Mouse (Mus musculus) embryonic facial prominence, embryonic 14.5 days (tissue): Measurements from ENCODE around the gene Adat1. TPM values are rescaled to one million over a fixed set of nuclear protein-coding genes. Genes with fewer than 3 reads are reported as not detected.

Experiments used
- ATAC-seq: fragments of 200-750 bp; cut with Nextera tagmentation; 2 replicates; pipeline ENCODE4 v1.8.0; 2017; ENCODE audit warnings: low read depth, moderate number of reproducible peaks, moderate TSS enrichment
- DNase-seq: peaks from one replicate; pipeline ENCODE4 v3.0.0-alpha.2; 2015; ENCODE audit warnings: low spot score
- H3K27ac ChIP-seq: fragments of 300-500 bp; sonication (generic); replicated peaks from 2 replicates; pipeline ENCODE4 v1.5.1; 2014; ENCODE audit warnings: low read depth, mild to moderate bottlenecking, low read length, moderate library complexity
- H3K27me3 ChIP-seq: fragments of 300-500 bp; sonication (generic); replicated peaks from 2 replicates; pipeline ENCODE4 v1.6.1; 2014; ENCODE audit warnings: low read length; ENCODE audit not compliant: control insufficient read depth, insufficient read depth
- H3K36me3 ChIP-seq: fragments of 300-500 bp; sonication (generic); 2 replicates; pipeline ENCODE4 v1.6.1; 2014; ENCODE audit warnings: low read length, mixed read lengths; ENCODE audit not compliant: control insufficient read depth, insufficient read depth
- H3K4me1 ChIP-seq: fragments of 300-500 bp; sonication (generic); 2 replicates; pipeline ENCODE4 v1.6.1; 2014; ENCODE audit warnings: antibody characterized with exemption, low read length; ENCODE audit not compliant: control insufficient read depth, insufficient read depth
- H3K4me2 ChIP-seq: fragments of 300-500 bp; sonication (generic); 2 replicates; pipeline ENCODE4 v1.6.1; 2014; ENCODE audit warnings: low read depth, mild to moderate bottlenecking, low read length, moderate library complexity, mixed read lengths
- H3K4me3 ChIP-seq: fragments of 300-500 bp; sonication (generic); 2 replicates; pipeline ENCODE4 v1.5.1; 2014; ENCODE audit warnings: low read depth, mild to moderate bottlenecking, low read length
- H3K9ac ChIP-seq: fragments of 300-500 bp; sonication (generic); 2 replicates; pipeline ENCODE4 v1.6.1; 2014; ENCODE audit warnings: low read depth, mild to moderate bottlenecking, low read length, moderate library complexity, mixed read lengths
- H3K9me3 ChIP-seq: fragments of 300-500 bp; sonication (generic); 2 replicates; pipeline ENCODE4 v1.6.1; 2016; ENCODE audit warnings: low read length; ENCODE audit not compliant: control insufficient read depth
- WGBS: fragments of 180-500 bp; shearing (Covaris S2); extraction: QIAGEN DNeasy Blood & Tissue Kit; methylation state at CpG from one replicate; pipeline ENCODE4 v1.1.7; 2014; 5-methylcytosine and 5-hydroxymethylcytosine counted together
- polyA plus RNA-seq: library from polyadenylated mRNA; unstranded; fragments of >200 nt; fragmentation: Nextera tagmentation; extraction: Ambion mirVana; gene quantifications from 2 replicates; pipeline ENCODE4 v1.2.1, GENCODE M21; 2014

The Adat1 gene
- polyA plus RNA-seq, result 4.9 and 6.4 TPM in 2 replicates

DNA sequence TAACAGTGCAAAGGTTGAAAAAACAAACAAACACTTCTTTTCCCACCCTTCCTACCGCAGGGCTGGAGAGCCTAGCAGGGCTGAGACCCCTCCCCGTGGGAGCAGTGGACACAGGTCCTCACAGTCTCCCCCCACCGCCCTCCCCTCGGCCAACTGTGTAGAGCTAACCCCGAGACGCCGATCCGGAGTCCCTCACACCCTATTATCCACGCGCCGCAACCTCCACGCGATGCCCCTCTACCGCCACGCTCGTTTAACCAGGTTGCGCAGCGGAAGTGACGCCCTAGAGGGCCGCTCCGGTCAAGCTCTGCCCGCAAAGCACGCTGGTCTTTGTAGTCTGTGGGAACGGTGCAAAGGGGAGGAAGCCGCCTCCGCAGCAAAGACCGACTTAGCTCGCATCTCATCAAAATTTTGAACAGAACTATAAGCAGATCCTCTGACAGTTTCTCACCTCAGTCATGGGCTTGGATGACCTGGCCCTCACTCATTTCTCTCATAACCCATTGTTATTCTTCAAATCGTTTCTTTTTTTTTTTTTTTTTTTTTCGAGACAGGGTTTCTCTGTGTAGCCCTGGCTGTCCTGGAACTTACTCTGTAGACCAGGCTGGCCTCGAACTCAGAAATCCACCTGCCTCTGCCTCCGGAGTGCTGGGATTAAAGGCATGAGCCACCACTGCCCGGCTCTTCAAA is at the start of gene Adat1:
Adat1 (minus strand) TSS at position 290 of the 690 bp plus-strand sequence.
- 4% methylated on average over 32 of the region's 33 CpGs for WGBS

DNA sequence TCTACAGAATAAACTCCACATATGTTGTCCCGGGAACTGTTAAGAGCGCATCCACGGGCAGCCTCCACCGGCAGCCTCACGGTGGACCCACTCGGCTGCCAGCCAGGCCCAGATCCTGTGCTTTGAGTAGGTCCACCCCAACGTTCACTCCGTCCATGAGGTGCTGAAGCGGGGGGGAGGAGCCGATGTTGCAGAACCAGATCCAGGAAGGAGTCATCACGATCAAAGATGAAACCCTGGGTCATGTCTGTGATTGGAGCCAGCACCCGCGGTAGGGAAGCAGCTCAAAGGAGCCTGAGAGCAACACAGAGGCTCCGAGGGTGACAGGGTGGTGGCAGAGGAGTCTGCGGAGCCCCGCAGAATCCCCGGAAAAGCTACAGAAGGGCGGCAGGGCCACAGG is 45.4 kb upstream of the Adat1 start:
- H3K9me3 ChIP-seq, result no peaks in the 10 kb centered on the region
- H3K27me3 ChIP-seq, result no peaks in the 10 kb centered on the region
- H3K4me2 ChIP-seq, result no peak overlapping the region
- no peak for ATAC-seq
- no peaks in the 10 kb centered on the region for H3K36me3 ChIP-seq
- no peaks in the 10 kb centered on the region for H3K4me1 ChIP-seq
- no peak overlapping the region for H3K27ac ChIP-seq
- WGBS, result 76% methylated on average over 18 of the region's 18 CpGs
- no peak for DNase-seq
- no peak overlapping the region for H3K4me3 ChIP-seq
- H3K9ac ChIP-seq, result no peak overlapping the region

More for the DNA sequence above, at the start of gene Adat1:
- Histone ChIP-seq H3K4me2 (peak within 1 kb of the TSS; percentile 65), H3K27ac (0 out of 2 replicates have a peak within 1 kb of the TSS, but pooled peaks have one; percentile 11), H3K9me3 (no peaks in the 10 kb centered on the region), H3K36me3 (peaks cover 64% of the 10 kb centered on the region), H3K4me3 (peak within 1 kb of the TSS; percentile 76), H3K27me3 (no peaks in the 10 kb centered on the region), H3K9ac (peak within 1 kb of the TSS; percentile 87), H3K4me1 (no peaks in the 10 kb centered on the region)
- DNase-seq (peak; percentile 96), ATAC-seq (peak; percentile 97)

DNA sequence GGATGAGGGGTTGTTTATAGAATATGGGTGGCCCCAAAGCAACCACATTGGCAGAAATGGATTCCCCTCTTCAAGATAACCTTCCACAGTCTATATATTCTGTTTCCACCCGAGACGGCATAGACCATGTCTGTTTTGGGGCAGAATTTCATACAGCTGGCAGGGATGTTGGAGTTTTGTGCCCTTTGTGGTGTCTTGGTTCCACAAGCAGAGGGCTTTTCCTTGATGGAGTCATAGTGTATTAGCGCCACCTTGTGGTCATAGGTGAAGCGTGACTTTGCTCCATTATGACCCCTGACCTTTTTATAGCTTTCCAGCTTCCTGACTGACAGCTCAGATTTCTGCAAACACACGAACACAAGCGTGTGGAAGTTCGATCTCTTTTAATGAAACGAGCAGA is 42.5 kb upstream of the Adat1 start:
- ATAC-seq, result peak; percentile 68
- Histone ChIP-seq H3K27me3 (no peaks in the 10 kb centered on the region), H3K27ac (no peak overlapping the region), H3K9ac (no peak overlapping the region), H3K4me1 (no peaks in the 10 kb centered on the region), H3K9me3 (no peaks in the 10 kb centered on the region), H3K4me2 (no peak overlapping the region), H3K4me3 (no peak overlapping the region), H3K36me3 (no peaks in the 10 kb centered on the region)
- DNase-seq, result peak; percentile 78
- 7% methylated on average over 8 of the region's 8 CpGs for WGBS

DNA sequence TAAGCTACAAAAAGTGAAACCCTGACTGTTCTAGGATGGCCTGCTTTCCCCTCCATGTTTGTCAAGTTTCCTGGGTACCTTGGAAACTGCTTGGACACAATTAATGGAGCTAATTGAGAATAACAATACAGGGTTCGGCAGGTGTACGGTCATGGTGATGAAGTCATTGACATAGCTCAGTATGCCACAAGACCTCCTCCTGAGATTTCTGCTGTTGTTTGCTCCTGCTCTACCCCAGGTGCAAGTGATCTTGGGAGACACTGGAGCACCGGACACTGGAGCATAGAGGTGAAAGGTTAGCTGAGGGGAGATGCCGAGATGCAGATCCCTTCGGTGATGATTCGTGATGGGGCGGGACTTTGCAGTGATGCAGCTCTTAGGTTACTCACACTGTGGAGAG is 41.0 kb upstream of the Adat1 start:
- no peak overlapping the region for H3K4me3 ChIP-seq
- ATAC-seq (0 out of 2 replicates have a peak, but pooled peaks have one; percentile 15), DNase-seq (no peak)
- H3K9ac ChIP-seq, result no peak overlapping the region
- H3K27me3 ChIP-seq, result no peaks in the 10 kb centered on the region
- no peaks in the 10 kb centered on the region for H3K36me3 ChIP-seq
- no peak overlapping the region for H3K4me2 ChIP-seq
- H3K27ac ChIP-seq, result no peak overlapping the region
- no peaks in the 10 kb centered on the region for H3K9me3 ChIP-seq
- WGBS, result 37% methylated on average over 7 of the region's 7 CpGs
- H3K4me1 ChIP-seq, result no peaks in the 10 kb centered on the region

DNA sequence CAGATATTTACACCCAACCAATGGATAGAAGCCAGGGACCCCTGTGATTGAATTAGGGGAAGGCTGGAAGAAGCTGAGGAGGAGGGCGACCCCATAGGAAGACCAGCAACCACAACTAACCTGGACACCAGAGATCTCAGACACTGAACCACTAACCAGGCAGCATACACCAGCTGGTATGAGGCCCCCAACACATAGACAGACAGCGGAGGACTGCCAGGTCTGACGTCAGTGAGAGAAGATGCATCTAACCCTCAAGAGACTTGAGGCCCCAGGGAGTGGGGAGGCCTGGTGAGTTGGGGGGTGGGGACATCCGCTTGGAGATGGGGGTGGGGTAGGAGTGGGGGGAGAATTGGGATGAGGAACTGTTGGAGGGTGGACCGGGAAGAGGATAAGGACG is 38.6 kb upstream of the Adat1 start:
- no peak overlapping the region for H3K4me2 ChIP-seq
- no peaks in the 10 kb centered on the region for H3K4me1 ChIP-seq
- H3K9me3 ChIP-seq, result no peaks in the 10 kb centered on the region
- no peak overlapping the region for H3K4me3 ChIP-seq
- 43% methylated on average over 6 of the region's 6 CpGs for WGBS
- ATAC-seq (no peak), DNase-seq (no peak)
- no peak overlapping the region for H3K9ac ChIP-seq
- H3K36me3 ChIP-seq, result no peaks in the 10 kb centered on the region
- no peaks in the 10 kb centered on the region for H3K27me3 ChIP-seq
- H3K27ac ChIP-seq, result no peak overlapping the region

DNA sequence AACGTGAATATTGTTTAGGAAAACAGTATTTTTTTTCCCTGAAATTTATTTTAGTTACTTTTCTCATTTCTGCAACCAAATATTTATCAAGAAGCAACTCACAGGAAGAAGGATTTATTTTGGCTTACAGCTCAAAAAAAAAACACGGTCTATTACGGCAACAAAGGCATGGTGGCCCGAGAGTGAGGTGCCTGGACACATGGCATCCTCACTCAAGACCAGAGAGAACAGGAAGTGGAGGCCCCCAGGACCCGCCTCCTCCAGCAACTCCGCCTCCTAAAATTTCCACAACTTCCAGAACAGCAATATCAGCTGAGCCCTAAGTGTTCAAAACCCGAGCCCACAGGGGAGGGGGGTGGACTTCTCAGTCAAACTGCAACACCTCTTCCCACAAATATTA is 37.4 kb upstream of the Adat1 start:
- Histone ChIP-seq H3K4me1 (no peaks in the 10 kb centered on the region), H3K27ac (no peak overlapping the region), H3K27me3 (no peaks in the 10 kb centered on the region), H3K4me3 (no peak overlapping the region), H3K4me2 (no peak overlapping the region), H3K9me3 (no peaks in the 10 kb centered on the region), H3K9ac (no peak overlapping the region), H3K36me3 (no peaks in the 10 kb centered on the region)
- ATAC-seq (no peak), DNase-seq (no peak)
- WGBS, result 89% methylated on average over 7 of the region's 7 CpGs

DNA sequence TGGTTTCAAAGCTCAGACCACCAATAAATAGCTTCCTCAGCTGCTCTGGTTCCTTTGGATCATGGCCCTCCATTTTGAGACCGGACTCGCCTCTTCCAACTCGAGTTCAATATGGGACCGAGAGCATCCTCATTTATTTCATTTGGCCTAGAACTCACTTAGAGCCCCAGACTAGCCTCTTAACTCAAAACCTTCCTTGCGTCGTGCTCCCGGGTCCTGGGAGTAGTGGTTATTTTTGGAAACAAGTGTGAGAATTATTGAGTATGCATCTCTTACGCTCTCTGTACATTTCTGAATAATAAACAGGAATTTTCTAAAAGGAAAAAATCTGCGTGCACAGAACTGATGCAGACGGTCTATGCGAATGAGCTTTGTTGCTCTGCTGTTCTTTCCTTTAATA is 22.8 kb upstream of the Adat1 start, which contains the start of gene Gm6793:
Gm6793 (minus strand) TSS at position 101 of the 400 bp plus-strand sequence.
- DNase-seq (no peak), ATAC-seq (no peak)
- H3K36me3 ChIP-seq, result peaks cover 36% of the 10 kb centered on the region
- no peak within 1 kb of the TSS for H3K4me3 ChIP-seq
- no peak within 1 kb of the TSS for H3K9ac ChIP-seq
- peaks cover 18% of the 10 kb centered on the region for H3K4me1 ChIP-seq
- H3K9me3 ChIP-seq, result no peaks in the 10 kb centered on the region
- no peak within 1 kb of the TSS for H3K27ac ChIP-seq
- no peaks in the 10 kb centered on the region for H3K27me3 ChIP-seq
- no peak within 1 kb of the TSS for H3K4me2 ChIP-seq
- WGBS, result 92% methylated on average over 11 of the region's 11 CpGs

DNA sequence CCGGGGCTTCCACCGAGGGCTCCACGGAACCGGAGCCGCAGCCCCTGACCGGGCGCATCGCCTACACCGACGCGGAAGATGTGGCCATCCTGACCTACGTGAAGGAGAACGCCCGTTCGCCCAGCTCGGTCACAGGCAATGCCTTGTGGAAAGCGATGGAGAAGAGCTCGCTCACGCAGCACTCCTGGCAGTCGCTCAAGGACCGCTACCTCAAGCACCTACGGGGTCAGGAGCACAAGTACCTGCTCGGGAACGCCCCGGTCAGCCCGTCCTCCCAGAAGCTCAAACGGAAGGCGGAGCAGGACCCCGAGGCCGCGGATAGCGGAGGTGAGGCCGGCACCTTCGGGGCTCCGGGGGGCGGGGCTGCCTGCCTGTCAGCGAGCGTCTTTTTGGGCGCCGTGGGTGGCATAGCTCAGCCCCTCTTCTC is 19.7 kb upstream of the Adat1 start:
- Histone ChIP-seq H3K36me3 (peaks cover 16% of the 10 kb centered on the region), H3K27ac (peak overlapping the region; percentile 85), H3K9me3 (no peaks in the 10 kb centered on the region), H3K4me2 (peak overlapping the region; percentile 89), H3K4me3 (peak overlapping the region; percentile 98), H3K27me3 (no peaks in the 10 kb centered on the region), H3K9ac (peak overlapping the region; percentile 91), H3K4me1 (peaks cover 22% of the 10 kb centered on the region)
- ATAC-seq (peak; percentile 51), DNase-seq (peak; percentile 36)
- 0% methylated on average over 23 of the region's 40 CpGs for WGBS
